ENCODE assay signal across 8 mouse cellular contexts in genomic region chr8:83738949-83739710, GRCm38 (mm10). TPM values are rescaled to one million over a fixed set of nuclear protein-coding genes. Genes with fewer than 3 reads are reported as not detected.
DNase-seq lines count a peak whose midpoint lies in the region; ATAC-seq and TF ChIP-seq lines count a peak whose summit lies in the region.

No protein-coding gene starts in this region.

- peak; percentile 54 for DNase-seq in gastrocnemius, postnatal 14 days
- no peak for DNase-seq in gastrocnemius, adult 8-10 months (ENCODE audit: low spot score in 2 of 2)
- DNase-seq in intestine, embryonic 14.5 days (ENCODE audit: low spot score) = no peak
- peak; percentile 66 for DNase-seq in lung, postnatal 10 days
- DNase-seq in yolk sac, embryonic 10.5 days (ENCODE audit: low spot score) = no peak
- no peak for DNase-seq in layer of hippocampus, adult 8-10 months (ENCODE audit: low spot score in 2 of 2)
- DNase-seq in left cerebral cortex, postnatal 14 days (ENCODE audit: low spot score in 2 of 2) = no peak

- no peak for TF ChIP-seq CTCF in bone marrow, adult 2 months (IDR thresholded peaks at IDR 0.05; ENCODE audit: control insufficient read depth, insufficient read depth, low read length)

- no peaks in the 10 kb centered on the region for H3K9me3 ChIP-seq in intestine, embryonic 14.5 days (ENCODE audit: control insufficient read depth, low read length)

- H3K9ac ChIP-seq in intestine, embryonic 14.5 days (ENCODE audit: low read length) = no peak overlapping the region

- peaks cover 12% of the 10 kb centered on the region for H3K4me1 ChIP-seq in bone marrow, adult 2 months (ENCODE audit: control insufficient read depth, insufficient read depth, low read length)
- peaks cover 34% of the 10 kb centered on the region for H3K4me1 ChIP-seq in intestine, embryonic 14.5 days (replicated peaks; ENCODE audit: control insufficient read depth, insufficient read depth, low read length)

- H3K4me2 ChIP-seq in intestine, embryonic 14.5 days (ENCODE audit: low read length) = peak overlapping the region; percentile 56

- H3K36me3 ChIP-seq in intestine, embryonic 14.5 days (ENCODE audit: control insufficient read depth, insufficient read depth, low read length) = no peaks in the 10 kb centered on the region

- intact Hi-C loops in gastrocnemius, postnatal 14 days (cut with DNase I; ENCODE audit: low total_unique reads) = no loop called here
- intact Hi-C loops in left cerebral cortex, postnatal 14 days (cut with DNase I) = no loop called here

- ATAC-seq in intestine, embryonic 14.5 days (replicated peaks; ENCODE audit: low FRiP score, low TSS enrichment, low read depth) = no peak

- peak overlapping the region; percentile 98 for H3K4me3 ChIP-seq in bone marrow, adult 2 months (replicated peaks; ENCODE audit: control insufficient read depth, low read depth, low read length)
- no peak overlapping the region for H3K4me3 ChIP-seq in intestine, embryonic 14.5 days (ENCODE audit: low read depth, low read length)

- H3K27me3 ChIP-seq in intestine, embryonic 14.5 days (replicated peaks; ENCODE audit: control insufficient read depth, insufficient read depth, low read length) = no peaks in the 10 kb centered on the region

- peak overlapping the region; percentile 98 for H3K27ac ChIP-seq in bone marrow, adult 2 months (ENCODE audit: control insufficient read depth, insufficient read depth, low read depth, low read length, poor library complexity)
- H3K27ac ChIP-seq in intestine, embryonic 14.5 days (ENCODE audit: low read depth) = peak overlapping the region; percentile 70

- 63% methylated on average over 10 of the region's 10 CpGs for WGBS in bone marrow, adult 2 months
- 60% methylated on average over 10 of the region's 10 CpGs for whole genome bisulfite sequencing in intestine, embryonic 14.5 days

- no peak for TF ChIP-seq POLR2A in bone marrow, adult 2 months (IDR thresholded peaks at IDR 0.05; ENCODE audit: borderline replicate concordance, control insufficient read depth, low read depth, low read length)

RNA-seq across cellular contexts. Expression of gene Adgre5, which starts 2.0 kb away (rescaled TPM):
- total RNA-seq in gastrocnemius, postnatal 14 days (2021) = 10 to 100 TPM; 31.6 to 40.0 TPM
- 10 to 100 TPM; 14.6 to 17.2 (median 15.6) TPM for total RNA-seq in gastrocnemius, adult 8-10 months (2022)
- 25.3 and 79.2 TPM in 2 replicates for polyA plus RNA-seq in bone marrow, adult 2 months (2011; ENCODE audit: insufficient read depth, insufficient read length, low replicate concordance, missing spikeins)
- polyA plus RNA-seq in intestine, embryonic 14.5 days (2014; fragmentation: Nextera tagmentation; extraction: Ambion mirVana) = 40.2 and 41.4 TPM in 2 replicates
- total RNA-seq in layer of hippocampus, adult 8-10 months (2022) = 10 to 100 TPM in 3 of 4 experiments, 1 to 10 TPM in 1; 9.9 to 13.4 (median 10.4) TPM
- 10 to 100 TPM; 11.2 to 11.8 TPM for total RNA-seq in left cerebral cortex, postnatal 14 days (2021)

RNA-seq across cellular contexts. Expression of gene Ddx39, which starts 24.2 kb away (rescaled TPM):
- 10 to 100 TPM; 11.0 to 14.7 TPM for total RNA-seq in gastrocnemius, postnatal 14 days (2021)
- total RNA-seq in gastrocnemius, adult 8-10 months (2022) = 10 to 100 TPM; 10.6 to 12.0 (median 11.7) TPM
- polyA plus RNA-seq in bone marrow, adult 2 months (2011; ENCODE audit: insufficient read depth, insufficient read length, low replicate concordance, missing spikeins) = 74.2 and 81.0 TPM in 2 replicates
- 220 and 222 TPM in 2 replicates for polyA plus RNA-seq in intestine, embryonic 14.5 days (2014; fragmentation: Nextera tagmentation; extraction: Ambion mirVana)
- total RNA-seq in layer of hippocampus, adult 8-10 months (2022) = 10 to 100 TPM; 17.4 to 19.4 (median 19.0) TPM
- total RNA-seq in left cerebral cortex, postnatal 14 days (2021) = 10 to 100 TPM; 18.4 to 19.7 TPM

RNA-seq across cellular contexts. Expression of gene Pkn1, which starts 40.2 kb away (rescaled TPM):
- total RNA-seq in gastrocnemius, postnatal 14 days (2021) = 10 to 100 TPM; 52.5 to 52.6 TPM
- total RNA-seq in gastrocnemius, adult 8-10 months (2022) = 10 to 100 TPM; 23.2 to 24.1 (median 23.6) TPM
- polyA plus RNA-seq in bone marrow, adult 2 months (2011; ENCODE audit: insufficient read depth, insufficient read length, low replicate concordance, missing spikeins) = 44.4 and 94.3 TPM in 2 replicates
- polyA plus RNA-seq in intestine, embryonic 14.5 days (2014; fragmentation: Nextera tagmentation; extraction: Ambion mirVana) = 28.5 and 31.5 TPM in 2 replicates
- total RNA-seq in layer of hippocampus, adult 8-10 months (2022) = 10 to 100 TPM; 55.0 to 58.9 (median 56.5) TPM
- 10 to 100 TPM; 63.8 to 74.1 TPM for total RNA-seq in left cerebral cortex, postnatal 14 days (2021)

Comparison
In these comparisons a context has a peak if more than half of its experiments do, and no peak if none do; other contexts are left out.
1. DNase-seq: peak in gastrocnemius, postnatal 14 days (single experiment) and lung, postnatal 10 days (single experiment); none in gastrocnemius, adult 8-10 months (0 of 2), intestine, embryonic 14.5 days (single experiment), yolk sac, embryonic 10.5 days (single experiment), layer of hippocampus, adult 8-10 months (0 of 2) and left cerebral cortex, postnatal 14 days (0 of 2).